Mouse (Mus musculus): ENCODE data around the gene Wdr46. TPM values are rescaled to one million over a fixed set of nuclear protein-coding genes. Genes with fewer than 3 reads are reported as not detected.
A peak's percentile ranks its signal among the peaks of the same experiment; 100 is the strongest.
"Not testable (repeated sequence)": the region's sequence is repeated elsewhere in the genome, so short reads cannot be mapped to it uniquely, and the experiment has no call there.

Gene Wdr46
- polyA plus RNA-seq (2011; ENCODE audit: insufficient read depth, insufficient read length, low replicate concordance, missing spikeins): 20.4 and 21.4 TPM in 2 replicates

DNA sequence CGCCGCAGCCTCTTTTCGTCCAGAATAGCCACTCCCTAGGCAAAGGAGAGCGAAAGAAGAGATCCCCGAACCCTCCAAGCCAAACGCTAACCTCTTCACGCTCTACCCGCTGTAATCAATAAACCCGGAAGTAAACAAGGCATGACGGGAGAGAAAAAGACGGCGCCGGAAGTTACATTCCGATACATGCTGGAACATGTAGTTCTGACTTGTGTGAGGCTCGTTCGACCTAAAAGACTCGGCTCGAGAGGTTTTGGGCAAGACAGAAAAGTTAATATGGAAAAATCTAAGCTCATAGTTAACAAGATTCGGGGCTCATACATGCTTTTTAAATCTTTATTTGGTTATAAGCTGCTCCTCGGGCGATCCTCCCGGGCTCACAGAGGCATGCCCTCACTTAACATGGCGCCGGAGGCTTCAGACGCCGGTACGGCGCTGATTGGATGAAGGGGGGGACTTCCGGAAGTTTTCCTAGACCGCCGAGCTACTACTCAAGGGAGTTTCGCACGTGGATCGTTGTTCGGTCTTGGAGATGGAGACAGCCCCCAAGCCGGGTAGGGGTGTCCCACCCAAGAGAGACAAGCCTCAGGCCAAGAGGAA lies at the start of gene Wdr46, which contains the start of gene Pfdn6:
Gene Wdr46, plus strand, starts transcription at position 455 of the 600 bp plus-strand sequence.
Gene Pfdn6, minus strand, starts transcription at position 138 of the 600 bp plus-strand sequence.
- under 1% methylated on average over 36 of the region's 36 CpGs for WGBS
- peak within 1 kb of the TSS; percentile 7 for H3K27ac ChIP-seq (ENCODE audit: control insufficient read depth, insufficient read depth, low read depth, low read length, poor library complexity)
- H3K4me1 ChIP-seq (ENCODE audit: control insufficient read depth, insufficient read depth, low read length): no peaks in the 10 kb centered on the region; the same call in 1 of the 2 replicates
- TF ChIP-seq POLR2A (IDR thresholded peaks at IDR 0.05; ENCODE audit: borderline replicate concordance, control insufficient read depth, low read depth, low read length) (no peak), CTCF (IDR thresholded peaks at IDR 0.05; ENCODE audit: control insufficient read depth, insufficient read depth, low read length) (no peak)
- peak within 1 kb of the TSS; percentile 97 for H3K4me3 ChIP-seq (replicated peaks; ENCODE audit: control insufficient read depth, low read depth, low read length)

DNA sequence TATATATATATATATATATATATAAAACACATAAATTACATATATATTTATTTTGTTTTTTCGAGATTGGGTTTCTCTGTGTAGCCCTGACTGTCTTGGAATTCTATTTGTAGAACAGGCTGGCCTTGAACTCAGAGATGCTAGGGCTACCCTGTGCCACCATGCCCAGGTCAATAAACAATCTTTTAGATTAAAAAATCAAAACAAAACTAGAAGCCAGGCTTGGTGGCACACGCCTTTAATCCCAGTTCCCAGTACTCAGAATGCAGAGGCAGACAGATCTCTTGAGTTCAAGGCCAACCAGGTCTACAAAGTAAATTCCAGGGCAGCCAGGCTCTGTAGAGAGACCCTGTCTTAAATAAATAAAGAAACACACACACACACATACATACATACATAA lies 49.1 kb upstream of the Wdr46 start:
- WGBS: 61% methylated on average over 2 of the region's 2 CpGs
- no peak overlapping the region for H3K4me3 ChIP-seq (replicated peaks; ENCODE audit: control insufficient read depth, low read depth, low read length)
- no peaks in the 10 kb centered on the region; the same call in 1 of the 2 replicates for H3K4me1 ChIP-seq (ENCODE audit: control insufficient read depth, insufficient read depth, low read length)
- TF ChIP-seq CTCF (IDR thresholded peaks at IDR 0.05; ENCODE audit: control insufficient read depth, insufficient read depth, low read length) (no peak), POLR2A (IDR thresholded peaks at IDR 0.05; ENCODE audit: borderline replicate concordance, control insufficient read depth, low read depth, low read length) (no peak)
- H3K27ac ChIP-seq (ENCODE audit: control insufficient read depth, insufficient read depth, low read depth, low read length, poor library complexity): no peak overlapping the region

- WGBS: 54% methylated on average over 6 of the region's 6 CpGs
- not testable (repeated sequence) for H3K27ac ChIP-seq (ENCODE audit: control insufficient read depth, insufficient read depth, low read depth, low read length, poor library complexity); H3K4me1 ChIP-seq (ENCODE audit: control insufficient read depth, insufficient read depth, low read length); H3K4me3 ChIP-seq (replicated peaks; ENCODE audit: control insufficient read depth, low read depth, low read length)
These were observed 48.6 kb upstream of the Wdr46 start for GRCm38 (mm10) chr17:33891892-33892291.

- Histone ChIP-seq H3K4me3 (replicated peaks; ENCODE audit: control insufficient read depth, low read depth, low read length) (no peak overlapping the region), H3K4me1 (ENCODE audit: control insufficient read depth, insufficient read depth, low read length) (no peaks in the 10 kb centered on the region; the same call in 1 of the 2 replicates), H3K27ac (ENCODE audit: control insufficient read depth, insufficient read depth, low read depth, low read length, poor library complexity) (no peak overlapping the region)
- 72% methylated on average over 7 of the region's 7 CpGs for WGBS
- TF ChIP-seq POLR2A (IDR thresholded peaks at IDR 0.05; ENCODE audit: borderline replicate concordance, control insufficient read depth, low read depth, low read length) (no peak), CTCF (IDR thresholded peaks at IDR 0.05; ENCODE audit: control insufficient read depth, insufficient read depth, low read length) (no peak)
These were observed 48.0 kb upstream of the Wdr46 start for GRCm38 (mm10) chr17:33892429-33892828.

- not testable (repeated sequence) for H3K4me1 ChIP-seq (ENCODE audit: control insufficient read depth, insufficient read depth, low read length); H3K27ac ChIP-seq (ENCODE audit: control insufficient read depth, insufficient read depth, low read depth, low read length, poor library complexity); H3K4me3 ChIP-seq (replicated peaks; ENCODE audit: control insufficient read depth, low read depth, low read length)
- 75% methylated on average over 4 of the region's 4 CpGs for WGBS
These were observed 47.4 kb upstream of the Wdr46 start for GRCm38 (mm10) chr17:33893011-33893410.

- Histone ChIP-seq H3K4me1 (ENCODE audit: control insufficient read depth, insufficient read depth, low read length) (peaks cover 6% of the 10 kb centered on the region), H3K27ac (ENCODE audit: control insufficient read depth, insufficient read depth, low read depth, low read length, poor library complexity) (no peak overlapping the region), H3K4me3 (replicated peaks; ENCODE audit: control insufficient read depth, low read depth, low read length) (no peak overlapping the region)
- 31% methylated on average over 6 of the region's 6 CpGs for WGBS
- TF ChIP-seq POLR2A (IDR thresholded peaks at IDR 0.05; ENCODE audit: borderline replicate concordance, control insufficient read depth, low read depth, low read length): no peak
- TF ChIP-seq CTCF (IDR thresholded peaks at IDR 0.05; ENCODE audit: control insufficient read depth, insufficient read depth, low read length): peak; percentile 59
These were observed 43.2 kb upstream of the Wdr46 start for GRCm38 (mm10) chr17:33897114-33897794.

DNA sequence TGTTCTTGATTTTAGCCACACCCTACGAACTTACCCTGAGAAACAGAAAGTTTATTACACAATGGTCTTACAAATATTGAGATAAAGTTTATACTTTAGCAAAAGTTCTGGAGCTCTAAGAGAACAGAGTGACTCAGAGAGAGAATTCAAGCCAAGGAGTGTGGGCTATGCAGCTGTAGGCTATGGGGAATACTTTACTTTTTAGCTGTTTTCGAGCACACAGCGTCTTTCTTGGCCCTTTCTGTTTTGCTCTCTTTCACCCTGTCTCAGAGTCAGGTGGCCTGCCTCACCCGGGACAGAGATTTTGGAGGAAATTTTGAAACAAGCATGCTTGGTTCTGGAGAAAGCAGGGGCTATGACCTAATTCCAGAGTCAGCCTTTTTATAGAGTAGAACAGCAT lies 42.3 kb upstream of the Wdr46 start:
- not testable (repeated sequence) for H3K4me1 ChIP-seq (ENCODE audit: control insufficient read depth, insufficient read depth, low read length); H3K27ac ChIP-seq (ENCODE audit: control insufficient read depth, insufficient read depth, low read depth, low read length, poor library complexity); H3K4me3 ChIP-seq (replicated peaks; ENCODE audit: control insufficient read depth, low read depth, low read length)
- 61% methylated on average over 4 of the region's 4 CpGs for WGBS

GRCm38 (mm10) chr17:33899642-33900041 lies 40.8 kb upstream of the Wdr46 start:
- WGBS: 23% methylated on average over 4 of the region's 4 CpGs
- Histone ChIP-seq H3K27ac (ENCODE audit: control insufficient read depth, insufficient read depth, low read depth, low read length, poor library complexity) (peak overlapping the region; percentile 50), H3K4me1 (ENCODE audit: control insufficient read depth, insufficient read depth, low read length) (peaks cover 6% of the 10 kb centered on the region)

More at GRCm38 (mm10) chr17:33899642-33900041, 40.8 kb upstream of the Wdr46 start:
- TF ChIP-seq CTCF (IDR thresholded peaks at IDR 0.05; ENCODE audit: control insufficient read depth, insufficient read depth, low read length): no peak
- no peak for TF ChIP-seq POLR2A (IDR thresholded peaks at IDR 0.05; ENCODE audit: borderline replicate concordance, control insufficient read depth, low read depth, low read length)
- no peak overlapping the region for H3K4me3 ChIP-seq (replicated peaks; ENCODE audit: control insufficient read depth, low read depth, low read length)

All from bone marrow, adult 2 months (tissue).